Mouse (Mus musculus) CD4-positive, CD25-positive, alpha-beta regulatory T cell, adult 2 months (primary cell): ENCODE data around the gene Ccdc187.

Experiments
- DNase-seq: peaks from one replicate; pipeline ENCODE4 v3.0.0-alpha.2; 2012; ENCODE audit warnings: low read depth, low spot score

Gene Ccdc187

GRCm38 (mm10) chr2:26280594-26280993, 13.8 kb downstream of the Ccdc187 start:
- DNase-seq = no peak

GRCm38 (mm10) chr2:26279712-26280111, 14.6 kb downstream of the Ccdc187 start:
- DNase-seq = no peak

- peak; percentile 45 for DNase-seq
Measured at GRCm38 (mm10) chr2:26273611-26274010, 20.7 kb downstream of the Ccdc187 start.

- no peak for DNase-seq
Measured at GRCm38 (mm10) chr2:26268216-26268615, 26.1 kb downstream of the Ccdc187 start.

DNA sequence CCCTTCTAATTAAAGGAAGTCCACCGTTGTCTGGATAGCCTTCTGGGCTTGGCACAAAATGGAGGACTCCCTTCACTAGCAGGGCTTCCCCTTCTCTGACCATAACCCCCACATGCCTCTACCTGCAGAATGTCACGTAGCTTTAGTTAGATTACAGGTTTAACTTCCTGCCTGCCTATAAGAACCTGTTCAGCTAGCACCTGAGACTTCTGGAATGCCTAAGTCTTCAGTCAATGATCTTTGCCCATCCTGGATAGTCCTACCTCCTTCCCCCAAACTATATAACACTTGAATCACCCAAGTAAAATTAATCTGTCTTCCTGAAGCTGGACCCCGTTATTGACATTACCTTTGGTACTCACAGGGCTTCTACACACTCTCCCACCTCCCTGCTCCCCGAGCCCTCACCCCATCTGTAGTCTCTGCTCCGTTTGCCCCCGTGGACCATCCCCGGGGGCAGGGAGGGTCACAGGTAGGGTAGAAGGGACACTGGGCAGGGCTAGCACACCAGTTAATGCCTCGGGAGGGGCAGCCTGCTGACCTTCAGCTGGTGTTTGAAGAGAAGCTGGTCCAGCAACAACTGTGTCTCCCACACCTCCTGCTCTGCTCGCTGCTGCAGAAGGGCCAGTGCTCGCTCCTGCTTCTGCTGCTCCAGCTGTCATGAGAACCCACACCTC, 28.2 kb downstream of the Ccdc187 start:
- DNase-seq = no peak

DNA sequence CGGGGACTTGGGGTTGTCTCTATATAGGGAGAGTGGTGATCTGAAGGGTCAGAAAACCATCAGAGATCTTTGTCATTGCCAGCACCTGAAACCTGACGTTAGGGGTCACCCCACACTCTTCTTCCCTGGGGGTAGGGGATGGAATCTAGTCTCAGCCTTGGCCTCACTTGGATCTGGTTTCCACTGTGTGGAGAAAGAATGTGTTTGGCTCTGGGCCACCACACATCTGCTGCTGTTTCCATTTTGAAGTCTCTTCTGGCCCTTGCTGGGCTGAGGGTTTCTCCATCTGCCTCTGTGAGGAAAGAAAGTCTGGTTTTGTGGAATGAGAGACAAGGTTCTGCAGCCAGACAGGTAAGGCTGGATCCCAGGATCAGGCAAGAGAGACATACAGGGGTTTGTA, 29.3 kb downstream of the Ccdc187 start:
- DNase-seq = no peak

GRCm38 (mm10) chr2:26264646-26265045, 29.7 kb downstream of the Ccdc187 start:
- no peak for DNase-seq

GRCm38 (mm10) chr2:26257315-26258096, 36.9 kb downstream of the Ccdc187 start:
- no peak for DNase-seq

DNA sequence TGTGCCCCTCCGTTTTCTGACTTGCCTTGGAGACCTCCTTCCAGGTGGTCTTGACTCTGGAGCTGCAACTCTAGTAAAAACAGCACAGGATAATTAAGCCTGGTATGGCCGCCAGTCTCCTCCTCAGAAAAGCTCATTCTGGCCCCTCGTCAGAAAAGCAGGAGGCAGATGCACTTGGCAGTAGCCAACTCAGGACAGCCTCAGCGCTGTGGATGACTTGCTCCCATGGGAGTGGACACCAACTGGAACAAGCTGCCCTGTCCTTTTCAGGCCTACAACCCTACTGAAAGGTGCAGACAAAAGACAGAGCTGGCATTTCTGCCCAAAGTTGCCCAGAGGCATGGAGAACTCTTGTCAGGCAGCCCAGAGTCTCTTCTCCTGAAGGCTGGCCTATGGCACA, 39.5 kb downstream of the Ccdc187 start:
- DNase-seq = no peak

GRCm38 (mm10) chr2:26252514-26253206, 41.7 kb downstream of the Ccdc187 start:
- DNase-seq = no peak

DNA sequence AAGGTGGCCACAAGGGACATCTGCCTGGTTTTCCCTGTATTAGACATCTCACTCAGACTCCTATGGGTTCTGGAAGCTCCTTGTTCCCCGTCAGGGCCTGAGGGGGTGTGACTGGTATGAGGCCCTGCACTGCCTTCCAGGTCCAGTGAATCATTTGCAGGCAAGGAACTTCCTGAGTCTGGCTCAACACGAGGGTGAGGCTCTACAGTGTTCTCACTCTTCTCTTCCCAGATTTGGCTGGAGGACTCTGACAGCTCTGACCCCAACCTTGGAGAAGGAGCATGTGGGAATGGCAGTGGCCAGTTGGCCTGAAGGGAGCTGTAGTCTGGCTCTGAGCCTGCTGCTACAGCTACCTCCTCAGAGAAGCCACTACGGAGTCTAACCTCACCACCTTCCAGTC, 46.8 kb downstream of the Ccdc187 start:
- no peak for DNase-seq

GRCm38 (mm10) chr2:26240841-26241240, 53.5 kb downstream of the Ccdc187 start:
- DNase-seq = no peak

- DNase-seq = no peak
Measured at GRCm38 (mm10) chr2:26240330-26240729, 54.0 kb downstream of the Ccdc187 start.

- DNase-seq = peak; percentile 92
Measured at GRCm38 (mm10) chr2:26237290-26237782, 57.0 kb downstream of the Ccdc187 start, which contains the start of gene Qsox2. TSS of gene Qsox2 (minus strand) at chr2:26237525.

- DNase-seq = no peak
Measured at GRCm38 (mm10) chr2:26236681-26237289, 57.6 kb downstream of the Ccdc187 start.

DNA sequence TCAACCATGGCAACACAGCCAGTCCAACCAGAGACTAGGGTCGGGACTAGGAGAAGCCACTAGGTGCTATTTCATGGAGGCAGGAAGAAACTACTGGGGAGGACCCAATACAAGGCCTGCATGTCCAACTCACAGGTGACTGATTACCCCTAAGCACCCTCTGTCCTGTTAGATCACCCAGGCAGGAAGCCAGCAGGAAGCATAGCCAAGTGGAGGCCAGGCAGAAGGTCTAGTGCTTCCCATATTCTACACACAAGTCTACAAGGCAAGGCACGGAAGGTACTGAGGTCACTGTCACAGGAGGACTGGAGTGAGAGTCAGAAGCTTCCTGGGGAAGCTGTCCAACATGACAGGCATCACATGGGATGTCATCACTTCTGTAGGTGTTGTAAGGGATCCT, 59.6 kb downstream of the Ccdc187 start:
- DNase-seq = no peak

DNA sequence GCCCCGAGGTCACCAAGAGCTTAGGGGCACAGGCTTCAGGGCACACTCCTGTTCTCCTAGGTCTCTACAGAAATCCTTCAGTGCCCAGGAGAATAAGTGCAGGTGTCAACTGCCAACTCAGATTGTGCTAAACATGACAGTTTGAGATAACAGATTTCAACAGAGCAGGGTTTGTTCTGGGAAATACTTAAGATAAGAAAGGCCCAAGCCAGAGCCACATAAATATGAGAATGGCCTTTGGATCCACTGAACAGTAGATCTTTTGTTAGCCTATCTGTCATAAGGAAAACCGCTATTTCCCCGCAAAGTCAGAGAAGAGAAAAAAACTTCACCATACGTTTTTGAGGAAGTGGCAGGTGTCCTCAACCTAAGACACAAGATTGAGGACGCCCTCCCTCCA, 60.1 kb downstream of the Ccdc187 start:
- DNase-seq = no peak

DNA sequence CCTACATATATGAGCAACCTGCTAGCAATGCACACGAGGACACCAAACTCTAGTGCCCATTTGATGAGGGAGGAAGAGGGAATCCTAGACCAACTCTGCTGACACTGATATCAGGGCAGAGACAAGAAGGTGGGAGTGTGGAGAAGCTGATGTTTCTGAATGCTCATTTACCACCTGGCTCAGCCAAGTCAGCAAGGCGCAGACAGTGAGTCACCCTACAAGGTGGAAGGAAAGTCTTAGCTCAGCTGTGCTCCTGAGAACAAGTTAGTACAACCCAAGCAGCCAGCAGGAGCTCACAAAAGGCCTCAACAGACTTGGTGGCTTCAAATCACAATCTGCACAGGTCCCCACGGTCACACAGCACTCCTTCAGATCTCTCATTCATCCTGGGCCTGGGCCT, 63.0 kb downstream of the Ccdc187 start:
- DNase-seq = no peak

GRCm38 (mm10) chr2:26230253-26230652, 64.1 kb downstream of the Ccdc187 start:
- no peak for DNase-seq

DNA sequence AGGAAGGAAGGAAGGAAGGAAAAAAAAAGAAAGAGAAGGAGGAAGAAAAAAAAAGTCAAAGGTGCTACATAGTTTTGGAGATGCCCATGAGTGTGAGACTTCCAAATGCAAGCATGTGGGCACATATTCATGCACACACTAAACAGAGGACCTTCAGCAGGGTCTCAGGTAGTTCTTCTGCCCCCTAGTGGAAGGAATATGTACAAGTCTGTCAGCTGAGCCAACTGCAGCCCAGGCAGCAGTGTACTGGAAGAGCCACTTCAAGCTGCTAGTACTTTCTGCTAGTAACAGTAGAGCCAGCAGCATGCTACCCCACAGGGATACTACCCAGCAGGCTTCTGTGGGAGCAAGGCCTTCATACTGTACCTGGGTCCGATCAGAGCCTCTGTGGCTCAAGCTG, 66.6 kb downstream of the Ccdc187 start:
- peak; percentile 69 for DNase-seq

- DNase-seq = no peak
Measured at GRCm38 (mm10) chr2:26225242-26225641, 69.1 kb downstream of the Ccdc187 start.

DNA sequence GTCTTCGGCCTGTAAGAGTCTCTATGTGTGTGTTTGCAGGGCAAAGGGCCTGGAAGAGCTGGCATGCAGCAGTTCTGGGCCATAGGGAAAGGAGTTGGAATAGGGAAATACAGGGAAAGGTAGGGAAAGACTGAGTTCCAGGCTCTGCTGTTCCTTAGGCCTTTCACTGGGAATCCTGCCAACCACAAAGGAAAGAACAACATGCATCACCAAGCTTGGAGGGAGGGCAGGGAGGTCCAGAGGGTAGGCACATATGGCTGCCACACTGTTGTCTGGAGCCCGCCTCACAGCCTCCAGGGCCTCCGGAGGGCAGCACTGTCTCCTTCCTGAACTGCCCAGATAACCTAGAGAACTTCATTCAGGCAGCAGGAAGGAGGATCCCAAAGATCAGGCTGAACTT, 70.4 kb downstream of the Ccdc187 start:
- DNase-seq = no peak
